Mouse (Mus musculus) left cerebral cortex, adult 11 months (tissue): ENCODE measurements around the gene E030018B13Rik.

Experiments
- DNase-seq: peaks from one replicate; pipeline ENCODE4 v3.0.0; 2022; ENCODE audit warnings: low spot score

E030018B13Rik gene

GRCm38 (mm10) chr7:63898201-63898600, 18.5 kb upstream of the E030018B13Rik start:
- no peak for DNase-seq

GRCm38 (mm10) chr7:63899925-63900324, 16.7 kb upstream of the E030018B13Rik start:
- DNase-seq: no peak

- DNase-seq: no peak
Measured at GRCm38 (mm10) chr7:63900411-63900810, 16.2 kb upstream of the E030018B13Rik start.

GRCm38 (mm10) chr7:63901346-63901745, 15.3 kb upstream of the E030018B13Rik start:
- no peak for DNase-seq

- DNase-seq: no peak
Measured at GRCm38 (mm10) chr7:63901942-63902341, 14.7 kb upstream of the E030018B13Rik start.

- no peak for DNase-seq
Measured at GRCm38 (mm10) chr7:63902604-63903210, 13.9 kb upstream of the E030018B13Rik start.

GRCm38 (mm10) chr7:63903635-63904380, 12.8 kb upstream of the E030018B13Rik start:
- DNase-seq: no peak

GRCm38 (mm10) chr7:63905190-63905589, 11.5 kb upstream of the E030018B13Rik start:
- DNase-seq: no peak

GRCm38 (mm10) chr7:63905642-63906041, 11.0 kb upstream of the E030018B13Rik start:
- DNase-seq: no peak

- DNase-seq: no peak
Measured at GRCm38 (mm10) chr7:63907778-63908495, 8.7 kb upstream of the E030018B13Rik start.

GRCm38 (mm10) chr7:63908496-63909285, 8.0 kb upstream of the E030018B13Rik start:
- no peak for DNase-seq

GRCm38 (mm10) chr7:63910225-63910624, 6.4 kb upstream of the E030018B13Rik start:
- DNase-seq: no peak

GRCm38 (mm10) chr7:63910912-63911311, 5.7 kb upstream of the E030018B13Rik start:
- DNase-seq: no peak

GRCm38 (mm10) chr7:63911383-63912233, 5.0 kb upstream of the E030018B13Rik start:
- DNase-seq: no peak

- no peak for DNase-seq
Measured at GRCm38 (mm10) chr7:63912234-63912810, 4.3 kb upstream of the E030018B13Rik start.

GRCm38 (mm10) chr7:63912924-63913723, 3.5 kb upstream of the E030018B13Rik start:
- no peak for DNase-seq

- no peak for DNase-seq
Measured at GRCm38 (mm10) chr7:63913724-63914692, 2.6 kb upstream of the E030018B13Rik start.

- no peak for DNase-seq
Measured at GRCm38 (mm10) chr7:63914891-63915290, 1.8 kb upstream of the E030018B13Rik start.

GRCm38 (mm10) chr7:63917693-63918092, 1.0 kb downstream of the E030018B13Rik start:
- DNase-seq: no peak
